Mouse (Mus musculus) erythroblast, embryonic 14.5 days (primary cell): ENCODE results near the gene Sgsm1.

Source experiments
- GATA1 ChIP-seq: IDR thresholded peaks from 2 replicates; pipeline ENCODE4 v1.6.1; 2012; ENCODE audit warnings: low read length, inconsistent platforms, mixed read lengths
- TAL1 ChIP-seq: IDR thresholded peaks from 3 replicates; pipeline ENCODE4 v1.6.1; 2012; ENCODE audit warnings: low read length, inconsistent platforms, mixed read lengths

- TF ChIP-seq TAL1 (no peak), GATA1 (no peak)
These were observed 19.5 kb downstream of the Sgsm1 start for GRCm38 (mm10) chr5:113291125-113291524.
